11 mouse cellular contexts compared by ENCODE assay signal in the genomic region with DNA sequence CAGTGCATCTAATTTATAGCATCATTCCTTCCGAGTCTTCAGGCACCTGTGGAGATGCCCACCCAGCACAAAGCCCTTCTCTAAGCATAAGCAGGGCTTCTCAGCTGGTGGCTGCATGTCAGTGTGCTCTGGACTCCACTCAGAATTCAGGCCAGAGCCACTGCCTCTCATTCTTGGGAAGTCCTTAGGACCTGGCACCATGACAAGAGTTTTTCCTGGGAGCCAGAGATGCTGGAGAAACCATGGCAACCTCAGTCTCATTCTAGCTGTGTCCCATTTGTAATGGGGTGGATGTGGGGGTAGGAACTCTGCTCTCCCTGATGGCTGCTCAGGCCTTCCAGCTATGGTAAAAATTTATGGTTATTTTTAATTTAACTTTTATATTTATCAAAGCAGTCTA.
A peak's percentile ranks its signal among the peaks of the same experiment; 100 is the strongest.
DNase-seq lines count a peak whose midpoint lies in the region; ATAC-seq lines count a peak whose summit lies in the region.
"Had no signal": no experiment of that assay in that cellular context is flagged by ENCODE, and none has a peak within 500 bp of the region (broad histone marks: within the 10 kb centered on the region; RNA-seq: fewer than 3 reads in every experiment).

No protein-coding gene starts in this region.

- peak; percentile 10 for DNase-seq in lung, postnatal 10 days
- no peak for DNase-seq in lung, postnatal 36 days
- DNase-seq in hindbrain, embryonic 14.5 days (ENCODE audit: low spot score), result peak; percentile 73
- peak; percentile 61 to 82 for DNase-seq in left cerebral cortex, postnatal 10 days (ENCODE audit: extremely low spot score in 1 of 2, low spot score in 2 of 2)
- peak; percentile 50 for DNase-seq in right cerebral cortex, postnatal 4 days
- no peak for DNase-seq in natural killer cell, adult 2 months (ENCODE audit: low spot score in 2 of 2)
- DNase-seq in yolk sac, embryonic 10.5 days (ENCODE audit: low spot score), result no peak
- no peak for DNase-seq in limb, embryonic 10.5 days (ENCODE audit: low spot score)
- DNase-seq: kidney, postnatal 10 days; lung, adult 2 months had no signal

- no peak overlapping the region for H3K4me3 ChIP-seq in hindbrain, embryonic 14.5 days (replicated peaks; ENCODE audit: low read length)
- no peak overlapping the region for H3K4me3 ChIP-seq in limb, embryonic 10.5 days
- H3K4me3 ChIP-seq: stomach, embryonic 15.5 days had no signal

- 31% methylated on average over 1 of the region's 1 CpGs for WGBS in hindbrain, embryonic 14.5 days
- WGBS in limb, embryonic 10.5 days, result 74% methylated on average over 1 of the region's 1 CpGs

- H3K27me3 ChIP-seq in hindbrain, embryonic 14.5 days (ENCODE audit: control insufficient read depth, insufficient read depth, low read length), result no peaks in the 10 kb centered on the region
- peaks cover 23% of the 10 kb centered on the region; the same call in 1 of the 2 replicates for H3K27me3 ChIP-seq in limb, embryonic 10.5 days (ENCODE audit: low read depth, poor library complexity, severe bottlenecking)

- no peaks in the 10 kb centered on the region for H3K9me3 ChIP-seq in hindbrain, embryonic 14.5 days (ENCODE audit: control insufficient read depth, low read length)
- H3K9me3 ChIP-seq in limb, embryonic 10.5 days (replicated peaks), result no peaks in the 10 kb centered on the region
- H3K9me3 ChIP-seq: stomach, embryonic 15.5 days had no signal

- no peak overlapping the region for H3K9ac ChIP-seq in hindbrain, embryonic 14.5 days
- H3K9ac ChIP-seq: stomach, embryonic 15.5 days had no signal

- H3K36me3 ChIP-seq in hindbrain, embryonic 14.5 days (replicated peaks; ENCODE audit: control insufficient read depth, insufficient read depth), result no peaks in the 10 kb centered on the region
- H3K36me3 ChIP-seq in limb, embryonic 10.5 days, result no peaks in the 10 kb centered on the region
- H3K36me3 ChIP-seq: stomach, embryonic 15.5 days had no signal

- H3K27ac ChIP-seq in hindbrain, embryonic 14.5 days, result peak overlapping the region; percentile 45; the same call in 1 of the 2 replicates
- H3K27ac ChIP-seq in limb, embryonic 10.5 days, result no peak overlapping the region
- H3K27ac ChIP-seq: stomach, embryonic 15.5 days had no signal

- intact Hi-C loops in left cerebral cortex, postnatal 10 days (cut with DNase I), result no loop called here

- no peak overlapping the region for H3K4me2 ChIP-seq in hindbrain, embryonic 14.5 days (replicated peaks)
- H3K4me2 ChIP-seq: stomach, embryonic 15.5 days had no signal

- ATAC-seq in hindbrain, embryonic 14.5 days (ENCODE audit: low FRiP score), result peak; percentile 40; the same call in 1 of the 2 replicates

- peaks cover 17% of the 10 kb centered on the region for H3K4me1 ChIP-seq in hindbrain, embryonic 14.5 days (replicated peaks; ENCODE audit: control insufficient read depth, insufficient read depth, low read length)
- peaks cover 8% of the 10 kb centered on the region for H3K4me1 ChIP-seq in limb, embryonic 10.5 days
- H3K4me1 ChIP-seq: stomach, embryonic 15.5 days had no signal

Comparison
In these comparisons a context has a peak if more than half of its experiments do, and no peak if none do; other contexts are left out.
1. DNase-seq: peak in lung, postnatal 10 days (single experiment), hindbrain, embryonic 14.5 days (single experiment), left cerebral cortex, postnatal 10 days (2 of 2) and right cerebral cortex, postnatal 4 days (single experiment); none in lung, postnatal 36 days (single experiment), natural killer cell, adult 2 months (0 of 2), yolk sac, embryonic 10.5 days (single experiment) and limb, embryonic 10.5 days (single experiment).